Mouse (Mus musculus) G1E (cell line): ENCODE results near the gene Afg3l1. TPM values are rescaled to one million over a fixed set of nuclear protein-coding genes. Genes with fewer than 3 reads are reported as not detected.

Source experiments
- ATAC-seq: 2 replicates; pipeline ENCODE4 v1.8.0; 2016; ENCODE audit warnings: mild to moderate bottlenecking; ENCODE audit not compliant: insufficient number of reproducible peaks, poor library complexity, low FRiP score, severe bottlenecking; ENCODE audit errors: extremely low read depth
- DNase-seq: peaks from one replicate; pipeline ENCODE4 v3.0.0; 2012; ENCODE audit warnings: low spot score
- H3K27me3 ChIP-seq: 2 replicates; pipeline ENCODE4 v1.6.1; 2012; ENCODE audit warnings: mild to moderate bottlenecking, low read length, inconsistent platforms; ENCODE audit not compliant: insufficient read depth
- H3K36me3 ChIP-seq: replicated peaks from 2 replicates; pipeline ENCODE3; 2012; ENCODE audit warnings: mild to moderate bottlenecking, inconsistent platforms
- H3K4me1 ChIP-seq: 2 replicates; pipeline ENCODE4 v1.6.1; 2012; ENCODE audit warnings: low read depth, low read length, inconsistent platforms, mixed read lengths; ENCODE audit not compliant: insufficient read depth
- H3K4me3 ChIP-seq: 2 replicates; pipeline ENCODE4 v1.5.1; 2012; ENCODE audit warnings: low read depth, mild to moderate bottlenecking, inconsistent platforms, low read length, moderate library complexity, mixed read lengths
- H3K9me3 ChIP-seq: replicated peaks from 2 replicates; pipeline ENCODE4 v1.6.1; 2012; ENCODE audit warnings: inconsistent platforms
- CTCF ChIP-seq: IDR thresholded peaks from 2 replicates; pipeline ENCODE4 v1.5.1; 2012; ENCODE audit warnings: low read depth, low read length, inconsistent platforms, mixed read lengths
- GATA1 ChIP-seq: IDR thresholded peaks from 2 replicates; pipeline ENCODE4 v1.6.1; 2012; ENCODE audit warnings: borderline replicate concordance, low read length, inconsistent platforms, mixed read lengths
- GATA2 ChIP-seq: IDR thresholded peaks from 2 replicates; pipeline ENCODE4 v1.6.1; 2012; ENCODE audit warnings: low read depth, low read length, inconsistent platforms, borderline replicate concordance
- POLR2AphosphoS5 ChIP-seq: IDR thresholded peaks from 2 replicates; pipeline ENCODE4 v1.6.1; 2012; ENCODE audit warnings: low read depth, low read length, inconsistent platforms; ENCODE audit not compliant: insufficient replicate concordance
- TAL1 ChIP-seq: conservative IDR thresholded peaks from 2 replicates; pipeline ENCODE4 v1.6.1; 2012; ENCODE audit warnings: low read depth, low read length, inconsistent platforms, mixed read lengths
- polyA plus RNA-seq: library from polyadenylated mRNA; stranded (reverse); fragments of >175 nt; gene quantifications from 2 replicates; pipeline ENCODE4 v1.2.3, GENCODE M21; 2012
- total RNA-seq, 2 experiments: library from RNA; stranded (forward) in 1 of 2; stranded (reverse) in 1 of 2; fragments of 200-1000 nt in 1 of 2; fragments of >200 nt in 1 of 2; fragmentation: Nextera tagmentation in 1 of 2; gene quantifications; 2 replicates each; pipeline ENCODE4 v1.2.3; 2014 to 2017

Gene Afg3l1
- total and polyA plus RNA-seq, 3 experiments = 18.2 to 29.6 (median 20.5) TPM

- Histone ChIP-seq H3K36me3 (peaks cover 84% of the 10 kb centered on the region), H3K9me3 (no peaks in the 10 kb centered on the region), H3K4me3 (no peak overlapping the region), H3K27me3 (no peaks in the 10 kb centered on the region), H3K4me1 (peaks cover 24% of the 10 kb centered on the region)
- DNase-seq (peak; percentile 0), ATAC-seq (no peak)
- TF ChIP-seq GATA2 = no peak
- TF ChIP-seq GATA1 = no peak
- no peak for TF ChIP-seq CTCF
- TF ChIP-seq POLR2AphosphoS5 = no peak
- TF ChIP-seq TAL1 = no peak
These were observed 4.9 kb downstream of the Afg3l1 start for GRCm38 (mm10) chr8:123482627-123483026.

GRCm38 (mm10) chr8:123491280-123492075 lies 13.8 kb downstream of the Afg3l1 start:
- peaks cover 97% of the 10 kb centered on the region for H3K36me3 ChIP-seq
- TF ChIP-seq GATA1 = no peak
- TF ChIP-seq GATA2 = no peak
- TF ChIP-seq POLR2AphosphoS5 = no peak
- TF ChIP-seq TAL1 = no peak
- no peak for TF ChIP-seq CTCF
- no peak for ATAC-seq

GRCm38 (mm10) chr8:123492898-123493297 lies 15.2 kb downstream of the Afg3l1 start:
- Histone ChIP-seq H3K36me3 (peaks cover 97% of the 10 kb centered on the region), H3K4me1 (peaks cover 15% of the 10 kb centered on the region), H3K9me3 (no peaks in the 10 kb centered on the region), H3K27me3 (no peaks in the 10 kb centered on the region), H3K4me3 (no peak overlapping the region)
- ATAC-seq (no peak), DNase-seq (no peak)
- TF ChIP-seq POLR2AphosphoS5 (no peak), GATA1 (no peak), GATA2 (no peak), TAL1 (no peak), CTCF (no peak)

More at GRCm38 (mm10) chr8:123491280-123492075, 13.8 kb downstream of the Afg3l1 start:
- DNase-seq = peak; percentile 0
- Histone ChIP-seq H3K4me3 (no peak overlapping the region), H3K9me3 (no peaks in the 10 kb centered on the region), H3K27me3 (no peaks in the 10 kb centered on the region), H3K4me1 (peaks cover 15% of the 10 kb centered on the region)

GRCm38 (mm10) chr8:123497699-123498098 lies 20.0 kb downstream of the Afg3l1 start:
- Histone ChIP-seq H3K36me3 (peaks cover 100% of the 10 kb centered on the region), H3K9me3 (no peaks in the 10 kb centered on the region), H3K27me3 (no peaks in the 10 kb centered on the region), H3K4me1 (no peaks in the 10 kb centered on the region), H3K4me3 (no peak overlapping the region)
- no peak for TF ChIP-seq TAL1
- TF ChIP-seq GATA1 = no peak
- TF ChIP-seq POLR2AphosphoS5 = no peak
- TF ChIP-seq CTCF = no peak
- no peak for TF ChIP-seq GATA2
- no peak for ATAC-seq
- no peak for DNase-seq

DNA sequence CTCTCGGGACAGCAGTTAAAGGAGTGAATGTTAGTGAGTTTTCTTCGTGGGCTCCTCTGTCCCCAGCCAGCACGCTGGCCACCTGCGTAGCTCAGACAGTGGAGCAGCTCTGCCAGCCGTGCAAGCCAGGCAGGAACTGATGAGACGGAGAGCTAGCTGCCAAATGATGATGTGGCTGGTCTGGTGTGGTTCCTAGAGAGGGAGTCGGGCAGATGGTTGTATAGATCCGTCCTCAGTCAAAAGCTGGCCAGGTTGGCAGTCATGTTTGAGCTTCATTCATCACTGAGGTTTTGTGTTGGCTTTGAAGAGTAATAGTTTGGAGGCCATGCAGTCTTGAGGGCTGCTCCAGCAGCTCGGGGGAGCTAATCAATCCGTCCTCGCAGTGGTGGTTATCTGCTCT lies 21.3 kb downstream of the Afg3l1 start:
- ATAC-seq (no peak), DNase-seq (no peak)
- H3K4me3 ChIP-seq = no peak overlapping the region
- peaks cover 6% of the 10 kb centered on the region; the same call in 1 of the 2 replicates for H3K9me3 ChIP-seq
- no peaks in the 10 kb centered on the region for H3K4me1 ChIP-seq
- TF ChIP-seq GATA2 = no peak
- TF ChIP-seq CTCF = no peak
- no peak for TF ChIP-seq GATA1
- no peak for TF ChIP-seq POLR2AphosphoS5
- TF ChIP-seq TAL1 = no peak
- no peaks in the 10 kb centered on the region for H3K27me3 ChIP-seq
- peaks cover 100% of the 10 kb centered on the region for H3K36me3 ChIP-seq

DNA sequence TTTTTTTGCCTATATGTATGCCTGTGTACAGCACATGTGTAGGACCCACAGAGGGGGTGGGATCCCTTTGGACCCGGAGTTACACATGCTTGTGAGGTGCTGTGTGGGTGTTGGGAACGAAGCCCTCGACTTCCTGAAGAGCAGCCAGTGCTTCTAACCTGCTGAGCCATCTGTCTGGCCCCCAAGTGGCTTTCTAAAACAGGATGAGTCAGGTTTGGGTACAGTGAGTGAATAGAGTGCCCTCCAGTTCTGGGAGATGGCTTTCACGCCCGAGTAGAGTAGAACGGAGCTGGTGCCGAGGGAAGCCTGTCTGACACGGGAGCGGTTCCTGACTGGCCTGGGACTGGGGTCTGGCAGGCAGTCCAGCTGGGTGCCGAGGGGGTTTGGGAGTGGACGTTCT lies 21.9 kb downstream of the Afg3l1 start:
- H3K4me3 ChIP-seq = no peak overlapping the region
- no peaks in the 10 kb centered on the region for H3K27me3 ChIP-seq
- no peaks in the 10 kb centered on the region for H3K4me1 ChIP-seq
- TF ChIP-seq TAL1 (no peak), CTCF (no peak)
- ATAC-seq = no peak
- H3K36me3 ChIP-seq = peaks cover 100% of the 10 kb centered on the region
- no peak for DNase-seq
- H3K9me3 ChIP-seq = peaks cover 6% of the 10 kb centered on the region; the same call in 1 of the 2 replicates
